Mouse (Mus musculus) ES-Bruce4 (cell line): ENCODE measurements around the gene Gm10073.

ENCODE experiments used
- CTCF ChIP-seq: IDR thresholded peaks from one replicate; pipeline ENCODE4 v1.8.1; 2011; ENCODE audit warnings: low read depth, low read length
- EP300 ChIP-seq: IDR thresholded peaks from 2 replicates; pipeline ENCODE4 v1.6.1; 2011; ENCODE audit warnings: low read depth, low read length; ENCODE audit not compliant: insufficient read depth

DNA sequence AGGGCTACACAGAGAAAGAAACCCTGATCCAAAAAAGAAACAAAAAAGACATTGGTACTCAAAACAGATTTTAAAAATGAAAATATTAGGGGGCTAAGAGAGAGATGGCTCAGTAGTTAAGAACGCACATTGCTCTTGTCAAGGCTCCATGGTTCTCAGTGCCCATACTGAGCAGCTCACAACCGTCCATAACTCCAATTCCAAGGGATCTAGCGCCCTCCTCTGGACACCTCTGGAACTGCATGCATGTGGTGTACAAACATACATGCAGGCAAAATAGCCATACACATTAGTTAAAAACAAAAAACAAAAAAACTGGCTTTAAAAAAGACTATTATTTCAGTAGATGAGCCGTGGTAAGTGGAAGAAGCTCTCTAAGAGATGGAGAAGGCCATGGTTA lies 42.7 kb downstream of the Gm10073 start:
- peak; percentile 72 for TF ChIP-seq CTCF
- TF ChIP-seq EP300: no peak
